Comparison of ENCODE assay signal across 9 mouse cellular contexts in the genomic region with DNA sequence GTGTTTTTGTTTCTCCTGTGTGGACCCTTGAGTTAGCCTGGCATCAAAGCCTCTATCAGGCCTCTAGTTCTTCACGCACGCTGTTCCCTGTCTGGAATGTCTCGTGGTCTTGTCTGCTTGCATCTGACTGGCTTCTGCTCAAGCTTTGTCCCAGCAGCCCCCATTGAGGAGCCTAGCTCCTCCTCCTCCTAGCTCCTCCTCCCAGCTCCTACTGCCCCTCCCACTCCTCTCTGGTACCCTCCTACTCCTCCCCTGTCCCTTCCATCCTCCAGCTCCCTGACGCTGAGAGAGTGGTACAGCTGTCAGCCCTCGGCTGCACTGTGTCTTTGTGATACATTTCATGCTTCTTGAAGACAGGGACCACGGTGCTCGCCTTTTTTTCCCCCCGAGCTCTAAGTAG. TPM values are rescaled to one million over a fixed set of nuclear protein-coding genes. Genes with fewer than 3 reads are reported as not detected.
DNase-seq lines count a peak whose midpoint lies in the region; ATAC-seq and TF ChIP-seq lines count a peak whose summit lies in the region.
"Had no signal": no experiment of that assay in that cellular context is flagged by ENCODE, and none has a peak within 500 bp of the region (broad histone marks: within the 10 kb centered on the region; RNA-seq: fewer than 3 reads in every experiment).

No protein-coding gene starts in this region.

- peak; percentile 85 for ATAC-seq in hindbrain, embryonic 11.5 days (ENCODE audit: low FRiP score)
- no peak for ATAC-seq in midbrain, postnatal 0 days (ENCODE audit: low FRiP score)
- no peak for ATAC-seq in heart, embryonic 12.5 days (ENCODE audit: insufficient number of reproducible peaks, low FRiP score)
- ATAC-seq in liver, embryonic 12.5 days: no peak

- no peaks in the 10 kb centered on the region for H3K27me3 ChIP-seq in hindbrain, embryonic 11.5 days (ENCODE audit: control insufficient read depth, insufficient read depth, low read length)
- H3K27me3 ChIP-seq in midbrain, postnatal 0 days (ENCODE audit: insufficient read depth, low read length): no peaks in the 10 kb centered on the region
- H3K27me3 ChIP-seq in heart, embryonic 12.5 days (replicated peaks): peaks cover 38% of the 10 kb centered on the region
- H3K27me3 ChIP-seq in liver, embryonic 12.5 days (replicated peaks): peaks cover 20% of the 10 kb centered on the region

- no peaks in the 10 kb centered on the region for H3K36me3 ChIP-seq in hindbrain, embryonic 11.5 days (ENCODE audit: control insufficient read depth, insufficient read depth, low read length)
- no peaks in the 10 kb centered on the region for H3K36me3 ChIP-seq in midbrain, postnatal 0 days (ENCODE audit: insufficient read depth, low read length)
- no peaks in the 10 kb centered on the region for H3K36me3 ChIP-seq in heart, embryonic 12.5 days
- no peaks in the 10 kb centered on the region for H3K36me3 ChIP-seq in liver, embryonic 12.5 days

- no peak overlapping the region for H3K27ac ChIP-seq in hindbrain, embryonic 11.5 days (ENCODE audit: low read depth, low read length)
- no peak overlapping the region for H3K27ac ChIP-seq in midbrain, postnatal 0 days (ENCODE audit: low read depth, low read length)
- H3K27ac ChIP-seq in heart, embryonic 12.5 days (ENCODE audit: poor library complexity, severe bottlenecking): no peak overlapping the region
- H3K27ac ChIP-seq in liver, embryonic 12.5 days: no peak overlapping the region

- no peaks in the 10 kb centered on the region for H3K4me1 ChIP-seq in hindbrain, embryonic 11.5 days (replicated peaks; ENCODE audit: control insufficient read depth, insufficient read depth, low read length)
- H3K4me1 ChIP-seq in midbrain, postnatal 0 days (ENCODE audit: insufficient read depth, low read length): no peaks in the 10 kb centered on the region
- H3K4me1 ChIP-seq in heart, embryonic 12.5 days (replicated peaks): peaks cover 7% of the 10 kb centered on the region; the same call in 1 of the 2 replicates
- H3K4me1 ChIP-seq in liver, embryonic 12.5 days: no peaks in the 10 kb centered on the region

- H3K4me2 ChIP-seq in hindbrain, embryonic 11.5 days (replicated peaks; ENCODE audit: low read depth, low read length): no peak overlapping the region
- H3K4me2 ChIP-seq in midbrain, postnatal 0 days (ENCODE audit: low read depth, low read length, poor library complexity, severe bottlenecking): no peak overlapping the region
- H3K4me2 ChIP-seq in heart, embryonic 12.5 days: no peak overlapping the region
- no peak overlapping the region for H3K4me2 ChIP-seq in liver, embryonic 12.5 days

- peak; percentile 17 for DNase-seq in adrenal gland, postnatal 14 days
- no peak for DNase-seq in adrenal gland, postnatal 4 days (ENCODE audit: low spot score in 2 of 2)
- peak; percentile 70 for DNase-seq in embryo, embryonic 10 days (ENCODE audit: low spot score)
- DNase-seq in hindbrain, embryonic 11.5 days (ENCODE audit: low spot score): peak; percentile 62
- peak; percentile 15 for DNase-seq in midbrain, postnatal 0 days (ENCODE audit: low spot score)
- DNase-seq in adrenal gland, adult 8-10 months: no peak
- DNase-seq: heart, adult 11 months had no signal

- 23% methylated on average over 8 of the region's 8 CpGs for WGBS in hindbrain, embryonic 11.5 days
- 20% methylated on average over 8 of the region's 8 CpGs for whole genome bisulfite sequencing in midbrain, postnatal 0 days
- 24% methylated on average over 8 of the region's 8 CpGs for WGBS in heart, embryonic 12.5 days
- 28% methylated on average over 8 of the region's 8 CpGs for WGBS in liver, embryonic 12.5 days (ENCODE audit: insufficient replicate concordance)

- no peaks in the 10 kb centered on the region for H3K9me3 ChIP-seq in hindbrain, embryonic 11.5 days (ENCODE audit: control insufficient read depth, low read length)
- no peaks in the 10 kb centered on the region for H3K9me3 ChIP-seq in midbrain, postnatal 0 days (ENCODE audit: low read length)
- no peaks in the 10 kb centered on the region for H3K9me3 ChIP-seq in heart, embryonic 12.5 days (replicated peaks)
- H3K9me3 ChIP-seq in liver, embryonic 12.5 days (replicated peaks): no peaks in the 10 kb centered on the region

- no peak for TF ChIP-seq CTCF in midbrain, postnatal 0 days (IDR thresholded peaks at IDR 0.05)

- H3K4me3 ChIP-seq in hindbrain, embryonic 11.5 days (ENCODE audit: low read depth, low read length): no peak overlapping the region
- H3K4me3 ChIP-seq in midbrain, postnatal 0 days (ENCODE audit: low read depth, low read length): no peak overlapping the region
- H3K4me3 ChIP-seq in heart, embryonic 12.5 days: no peak overlapping the region
- H3K4me3 ChIP-seq in liver, embryonic 12.5 days: no peak overlapping the region

- no peak overlapping the region for H3K9ac ChIP-seq in hindbrain, embryonic 11.5 days (ENCODE audit: low read depth, low read length)
- no peak overlapping the region for H3K9ac ChIP-seq in midbrain, postnatal 0 days (replicated peaks; ENCODE audit: low read length, poor library complexity, severe bottlenecking)
- H3K9ac ChIP-seq in heart, embryonic 12.5 days: no peak overlapping the region
- no peak overlapping the region for H3K9ac ChIP-seq in liver, embryonic 12.5 days

RNA-seq across cellular contexts. Expression of a gene that starts 51.4 kb away (rescaled TPM):
- 46.9 and 410 TPM in 2 replicates for total RNA-seq in adrenal gland, postnatal 14 days (2021)
- 10 to 100 TPM; 53.1 to 95.2 TPM for total RNA-seq in adrenal gland, postnatal 4 days (2021)
- polyA plus RNA-seq in hindbrain, embryonic 11.5 days (2014; fragmentation: Nextera tagmentation; extraction: Ambion mirVana): 10.3 and 11.0 TPM in 2 replicates
- total RNA-seq in midbrain, postnatal 0 days (2014; rRNA removed): 17.4 and 24.9 TPM in 2 replicates
- 26.4 and 30.3 TPM in 2 replicates for polyA plus RNA-seq in midbrain, postnatal 0 days (2015; fragmentation: Nextera tagmentation; extraction: Ambion mirVana)
- 11.8 and 12.4 TPM in 2 replicates for polyA plus RNA-seq in heart, embryonic 12.5 days (2016; fragmentation: Nextera tagmentation; extraction: Ambion mirVana)
- 10 to 100 TPM; 23.3 to 46.1 (median 34.9) TPM for total RNA-seq in adrenal gland, adult 8-10 months (2022)
- polyA plus RNA-seq in liver, embryonic 12.5 days (2016; fragmentation: Nextera tagmentation; extraction: Ambion mirVana): 58.9 and 59.9 TPM in 2 replicates

Comparison
In these comparisons a context has a peak if more than half of its experiments do, and no peak if none do; other contexts are left out.
1. DNase-seq: peak in adrenal gland, postnatal 14 days (single experiment), embryo, embryonic 10 days (single experiment), hindbrain, embryonic 11.5 days (single experiment) and midbrain, postnatal 0 days (single experiment); none in adrenal gland, postnatal 4 days (0 of 2) and adrenal gland, adult 8-10 months (single experiment).